Mouse (Mus musculus) forebrain, embryonic 16.5 days (tissue): ENCODE data around the gene Snapc4. TPM values are rescaled to one million over a fixed set of nuclear protein-coding genes. Genes with fewer than 3 reads are reported as not detected.
A peak's percentile ranks its signal among the peaks of the same experiment; 100 is the strongest.

ENCODE experiments used
- ATAC-seq: fragments of 200-750 bp; cut with Nextera tagmentation; 2 replicates; pipeline ENCODE4 v1.8.0; 2017; ENCODE audit warnings: mild to moderate bottlenecking, moderate library complexity
- H3K27ac ChIP-seq: fragments of 300-500 bp; sonication (generic); 2 replicates; pipeline ENCODE4 v1.5.1; 2014; ENCODE audit warnings: low read length, control low read depth
- H3K27me3 ChIP-seq: fragments of 300-500 bp; sonication (generic); replicated peaks from 2 replicates; pipeline ENCODE4 v1.6.1; 2014; ENCODE audit warnings: low read length; ENCODE audit not compliant: control insufficient read depth, insufficient read depth
- H3K36me3 ChIP-seq: fragments of 300-500 bp; sonication (generic); 2 replicates; pipeline ENCODE4 v1.6.1; 2014; ENCODE audit not compliant: control insufficient read depth, insufficient read depth
- H3K4me1 ChIP-seq: fragments of 300-500 bp; sonication (generic); replicated peaks from 2 replicates; pipeline ENCODE4 v1.6.1; 2014; ENCODE audit warnings: low read length; ENCODE audit not compliant: control insufficient read depth, insufficient read depth
- H3K4me2 ChIP-seq: fragments of 300-500 bp; sonication (generic); 2 replicates; pipeline ENCODE4 v1.6.1; 2014; ENCODE audit warnings: mild to moderate bottlenecking, low read length, control low read depth
- H3K4me3 ChIP-seq: fragments of 300-500 bp; sonication (generic); replicated peaks from 2 replicates; pipeline ENCODE4 v1.5.1; 2014; ENCODE audit warnings: mild to moderate bottlenecking, low read length, control low read depth
- H3K9ac ChIP-seq: fragments of 300-500 bp; sonication (generic); replicated peaks from 2 replicates; pipeline ENCODE4 v1.6.1; 2014; ENCODE audit warnings: low read depth, low read length, control low read depth
- H3K9me3 ChIP-seq: fragments of 300-500 bp; sonication (generic); 2 replicates; pipeline ENCODE4 v1.6.1; 2016; ENCODE audit warnings: low read length; ENCODE audit not compliant: control insufficient read depth
- WGBS: fragments of 180-500 bp; shearing (Covaris S2); extraction: QIAGEN DNeasy Blood & Tissue Kit; methylation state at CpG from one replicate; pipeline ENCODE4 v1.1.7; 2014; 5-methylcytosine and 5-hydroxymethylcytosine counted together
- polyA plus RNA-seq: library from polyadenylated mRNA; unstranded; fragments of >200 nt; fragmentation: Nextera tagmentation; extraction: Ambion mirVana; gene quantifications from 2 replicates; pipeline ENCODE4 v1.2.1, GENCODE M21; 2015

Snapc4 gene
- polyA plus RNA-seq: 32.1 and 42.6 TPM in 2 replicates

- Histone ChIP-seq H3K4me2 (peak within 1 kb of the TSS; percentile 71), H3K9ac (peak within 1 kb of the TSS; percentile 79), H3K27me3 (no peaks in the 10 kb centered on the region), H3K27ac (no peak within 1 kb of the TSS; the same call in 1 of the 2 replicates), H3K4me3 (peak within 1 kb of the TSS; percentile 86), H3K9me3 (no peaks in the 10 kb centered on the region), H3K36me3 (peaks cover 28% of the 10 kb centered on the region), H3K4me1 (peaks cover 9% of the 10 kb centered on the region)
- WGBS: under 1% methylated on average over 38 of the region's 38 CpGs
- peak; percentile 98 for ATAC-seq
These were observed at the start of gene Snapc4 for GRCm38 (mm10) chr2:26380131-26380771. Gene Snapc4, minus strand, starts transcription at chr2:26380653.

- H3K36me3 ChIP-seq: peaks cover 51% of the 10 kb centered on the region
- WGBS: 94% methylated on average over 5 of the region's 5 CpGs
- H3K27ac ChIP-seq: no peak overlapping the region
- no peak overlapping the region for H3K4me2 ChIP-seq
- no peak for ATAC-seq
- no peaks in the 10 kb centered on the region for H3K9me3 ChIP-seq
- no peak overlapping the region for H3K4me3 ChIP-seq
- H3K4me1 ChIP-seq: no peaks in the 10 kb centered on the region
- H3K9ac ChIP-seq: no peak overlapping the region
- H3K27me3 ChIP-seq: no peaks in the 10 kb centered on the region
These were observed 49.4 kb upstream of the Snapc4 start for GRCm38 (mm10) chr2:26429851-26430250.

- Histone ChIP-seq H3K9ac (no peak overlapping the region), H3K27me3 (no peaks in the 10 kb centered on the region), H3K4me2 (no peak overlapping the region), H3K9me3 (no peaks in the 10 kb centered on the region), H3K27ac (no peak overlapping the region), H3K4me1 (no peaks in the 10 kb centered on the region), H3K4me3 (no peak overlapping the region), H3K36me3 (peaks cover 70% of the 10 kb centered on the region)
- 97% methylated on average over 2 of the region's 2 CpGs for whole genome bisulfite sequencing
- ATAC-seq: no peak
These were observed 44.1 kb upstream of the Snapc4 start for GRCm38 (mm10) chr2:26424541-26424940.

- Histone ChIP-seq H3K36me3 (peaks cover 64% of the 10 kb centered on the region), H3K4me1 (no peaks in the 10 kb centered on the region)
- WGBS: 91% methylated on average over 1 of the region's 1 CpGs
These were observed 42.6 kb upstream of the Snapc4 start for GRCm38 (mm10) chr2:26423086-26423485.

GRCm38 (mm10) chr2:26421969-26422368, 41.5 kb upstream of the Snapc4 start:
- WGBS: 84% methylated on average over 2 of the region's 2 CpGs
- Histone ChIP-seq H3K9me3 (no peaks in the 10 kb centered on the region), H3K27me3 (no peaks in the 10 kb centered on the region), H3K27ac (no peak overlapping the region), H3K4me2 (no peak overlapping the region), H3K4me1 (no peaks in the 10 kb centered on the region), H3K36me3 (peaks cover 60% of the 10 kb centered on the region), H3K4me3 (no peak overlapping the region), H3K9ac (no peak overlapping the region)
- ATAC-seq: no peak

More at GRCm38 (mm10) chr2:26423086-26423485, 42.6 kb upstream of the Snapc4 start:
- Histone ChIP-seq H3K9ac (no peak overlapping the region), H3K27ac (no peak overlapping the region), H3K4me2 (no peak overlapping the region), H3K9me3 (no peaks in the 10 kb centered on the region), H3K4me3 (no peak overlapping the region), H3K27me3 (no peaks in the 10 kb centered on the region)
- no peak for ATAC-seq

- peaks cover 49% of the 10 kb centered on the region for H3K36me3 ChIP-seq
- no peak overlapping the region for H3K4me3 ChIP-seq
- H3K4me1 ChIP-seq: no peaks in the 10 kb centered on the region
- no peak for ATAC-seq
- no peaks in the 10 kb centered on the region for H3K9me3 ChIP-seq
- no peak overlapping the region for H3K27ac ChIP-seq
- no peak overlapping the region for H3K4me2 ChIP-seq
- WGBS: 89% methylated on average over 1 of the region's 1 CpGs
- H3K27me3 ChIP-seq: no peaks in the 10 kb centered on the region
- H3K9ac ChIP-seq: no peak overlapping the region
These were observed 37.7 kb upstream of the Snapc4 start for GRCm38 (mm10) chr2:26418120-26418519.

GRCm38 (mm10) chr2:26417066-26417465, 36.6 kb upstream of the Snapc4 start:
- no peak overlapping the region for H3K4me2 ChIP-seq
- no peaks in the 10 kb centered on the region for H3K9me3 ChIP-seq
- ATAC-seq: no peak
- no peak overlapping the region for H3K9ac ChIP-seq
- no peaks in the 10 kb centered on the region for H3K27me3 ChIP-seq
- H3K4me3 ChIP-seq: no peak overlapping the region
- peaks cover 43% of the 10 kb centered on the region for H3K36me3 ChIP-seq
- H3K27ac ChIP-seq: no peak overlapping the region
- no peaks in the 10 kb centered on the region for H3K4me1 ChIP-seq

- Histone ChIP-seq H3K36me3 (peaks cover 24% of the 10 kb centered on the region), H3K9ac (no peak overlapping the region), H3K27ac (no peak overlapping the region), H3K27me3 (no peaks in the 10 kb centered on the region), H3K9me3 (no peaks in the 10 kb centered on the region), H3K4me1 (peaks cover 28% of the 10 kb centered on the region), H3K4me2 (no peak overlapping the region), H3K4me3 (no peak overlapping the region)
- 55% methylated on average over 4 of the region's 5 CpGs for WGBS
- no peak for ATAC-seq
These were observed 30.5 kb upstream of the Snapc4 start for GRCm38 (mm10) chr2:26410931-26411411.

- H3K36me3 ChIP-seq: peaks cover 15% of the 10 kb centered on the region
- H3K4me3 ChIP-seq: no peak overlapping the region
- H3K9me3 ChIP-seq: no peaks in the 10 kb centered on the region
- H3K4me1 ChIP-seq: peaks cover 35% of the 10 kb centered on the region
- H3K27me3 ChIP-seq: no peaks in the 10 kb centered on the region
- ATAC-seq: no peak
- 72% methylated on average over 5 of the region's 5 CpGs for WGBS
- no peak overlapping the region for H3K27ac ChIP-seq
- no peak overlapping the region for H3K4me2 ChIP-seq
- H3K9ac ChIP-seq: no peak overlapping the region
These were observed 29.6 kb upstream of the Snapc4 start for GRCm38 (mm10) chr2:26410091-26410490.
